Mouse (Mus musculus) liver, embryonic 14.5 days (tissue): Measurements from ENCODE around the gene Znrf3.

Source experiments
- CTCF ChIP-seq: IDR thresholded peaks from 2 replicates; pipeline ENCODE4 v1.5.1; 2016; ENCODE audit warnings: antibody characterized with exemption, low read depth, control low read depth
- EP300 ChIP-seq: IDR thresholded peaks from 2 replicates; pipeline ENCODE4 v1.6.1; 2016; ENCODE audit warnings: antibody characterized with exemption, low read depth

DNA sequence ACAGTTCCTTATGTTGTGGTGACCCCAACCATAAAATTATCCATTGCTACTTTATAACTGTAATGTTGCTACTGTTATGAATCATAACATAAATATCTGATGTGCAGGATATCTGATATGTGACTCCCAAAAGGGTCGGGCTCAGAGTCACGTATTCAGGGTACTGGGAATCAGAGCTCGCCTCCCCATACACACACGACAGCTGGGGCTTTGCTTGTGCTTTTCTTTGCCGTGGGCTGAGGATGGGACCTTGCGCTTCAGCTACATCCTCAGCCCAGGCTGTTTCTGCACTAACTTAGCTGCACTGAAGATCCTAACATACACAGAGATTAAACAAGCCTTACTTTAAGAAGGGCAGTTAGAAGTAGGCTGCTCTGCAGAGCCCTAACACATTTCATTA is 193.5 kb downstream of the Znrf3 start:
- TF ChIP-seq CTCF (no peak), EP300 (no peak)
